Mouse (Mus musculus): ENCODE data around the gene E330009J07Rik. TPM values are rescaled to one million over a fixed set of nuclear protein-coding genes. Genes with fewer than 3 reads are reported as not detected.

The E330009J07Rik gene
- total RNA-seq, 2 experiments from 2014 or later, result 57.2 to 65.2 TPM

DNA sequence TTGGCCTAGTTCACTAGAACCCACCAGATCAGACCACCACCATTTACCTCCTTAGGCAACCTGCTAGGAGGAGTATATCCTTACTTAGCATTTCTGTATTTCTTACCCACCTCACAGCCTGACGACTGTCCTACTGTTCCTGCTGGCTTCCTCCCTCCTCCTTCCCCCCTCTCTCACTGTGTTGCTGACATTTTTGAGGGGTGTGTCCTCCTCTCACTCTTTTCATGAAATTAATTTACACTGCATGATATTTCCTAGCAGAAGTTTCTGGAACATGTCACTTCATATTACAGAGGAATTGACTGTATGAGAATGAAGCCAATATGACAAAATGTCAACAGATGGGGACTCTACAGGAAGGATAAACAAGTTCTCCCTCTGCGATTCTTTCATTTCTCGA is 7.2 kb downstream of the E330009J07Rik start:
- no peak for TF ChIP-seq CTCF (IDR thresholded peaks at IDR 0.05)
- H3K27ac ChIP-seq, result no peak overlapping the region
- intact Hi-C loops (cut with DNase I), result no loop called here
- no peak for DNase-seq (ENCODE audit: extremely low spot score in 1 of 2, low spot score in 2 of 2)
- H3K4me3 ChIP-seq, result no peak overlapping the region

GRCm38 (mm10) chr6:40427441-40427840 is 8.5 kb downstream of the E330009J07Rik start:
- no peak for DNase-seq (ENCODE audit: extremely low spot score in 1 of 2, low spot score in 2 of 2)
- no peak overlapping the region for H3K4me3 ChIP-seq
- intact Hi-C loops (cut with DNase I), result no loop called here
- no peak overlapping the region for H3K27ac ChIP-seq
- no peak for TF ChIP-seq CTCF (IDR thresholded peaks at IDR 0.05)

DNA sequence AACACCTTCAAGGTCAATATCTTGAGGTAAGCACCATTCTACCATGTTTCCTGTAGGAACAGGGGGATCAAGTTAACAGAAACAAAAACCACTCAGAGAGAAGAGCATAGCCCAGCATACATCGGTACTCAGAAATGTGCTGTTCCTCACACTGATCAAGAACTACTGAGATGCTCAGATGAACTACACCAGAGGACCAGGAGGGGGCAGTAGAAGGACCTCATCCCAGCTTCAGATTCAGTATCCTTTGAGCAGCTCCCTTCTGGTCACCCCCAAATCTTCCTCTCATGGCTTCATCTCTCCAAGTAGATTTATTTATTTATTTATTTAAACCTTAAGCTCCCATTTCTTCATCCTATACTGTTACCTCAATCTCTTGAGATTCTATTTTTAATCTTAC is 12.2 kb downstream of the E330009J07Rik start:
- peak; percentile 75 for TF ChIP-seq CTCF (IDR thresholded peaks at IDR 0.05)
- intact Hi-C loops (cut with DNase I), result loop anchor here (5.0 kb wide), 1 partner anchor 49 kb away; the partner anchor contains the start of gene Ssbp1
- no peak for DNase-seq (ENCODE audit: extremely low spot score in 1 of 2, low spot score in 2 of 2)
- Histone ChIP-seq H3K4me3 (no peak overlapping the region), H3K27ac (no peak overlapping the region)

DNA sequence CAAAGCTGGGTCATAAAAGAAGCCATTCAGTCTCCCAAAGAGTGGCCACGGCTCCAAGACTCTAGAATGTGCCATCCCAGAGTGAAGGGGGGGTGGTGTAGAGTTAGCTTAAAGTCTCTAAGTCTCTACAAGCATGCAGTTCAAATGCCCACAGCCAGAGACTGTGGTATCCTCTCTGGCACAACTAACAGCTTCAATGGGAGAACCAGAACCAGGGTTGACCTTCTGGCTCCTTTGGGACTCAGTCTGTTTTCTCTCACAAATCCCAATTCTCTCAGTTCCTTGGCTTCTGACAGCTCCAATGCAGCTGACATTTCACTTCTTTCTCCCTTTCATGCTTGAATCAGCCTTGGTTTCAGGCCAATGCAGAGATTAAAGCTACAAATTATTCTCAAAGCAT is 12.9 kb downstream of the E330009J07Rik start:
- no peak for DNase-seq (ENCODE audit: extremely low spot score in 1 of 2, low spot score in 2 of 2)
- no peak for TF ChIP-seq CTCF (IDR thresholded peaks at IDR 0.05)
- Histone ChIP-seq H3K27ac (no peak overlapping the region), H3K4me3 (no peak overlapping the region)
- intact Hi-C loops (cut with DNase I), result loop anchor here (5.0 kb wide), 1 partner anchor 49 kb away; the partner anchor contains the start of gene Ssbp1

DNA sequence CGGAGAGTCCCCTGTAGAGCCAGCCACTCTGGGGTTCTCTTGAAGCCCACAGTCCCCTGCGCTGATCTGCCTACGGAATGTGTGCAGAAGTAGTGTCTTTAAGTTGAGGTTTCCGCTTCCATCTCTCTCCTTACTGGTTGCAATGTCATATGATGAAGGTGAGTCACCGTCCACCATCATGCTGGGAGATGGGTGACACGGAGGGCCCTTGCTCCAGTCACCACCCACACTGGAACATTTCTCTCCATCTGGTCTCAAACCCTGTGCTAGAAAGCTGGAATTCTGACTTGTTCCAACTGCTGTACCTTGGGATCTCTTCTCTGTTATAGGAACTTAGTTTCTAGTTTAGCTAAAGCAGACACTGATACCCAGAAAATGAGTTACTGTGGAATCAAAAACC is 14.8 kb downstream of the E330009J07Rik start:
- intact Hi-C loops (cut with DNase I), result loop anchor here (5.0 kb wide), 1 partner anchor 51 kb away; the partner anchor contains the start of gene Ssbp1
- TF ChIP-seq CTCF (IDR thresholded peaks at IDR 0.05), result no peak
- DNase-seq (ENCODE audit: extremely low spot score in 1 of 2, low spot score in 2 of 2), result no peak

GRCm38 (mm10) chr6:40418386-40418785 is 17.5 kb downstream of the E330009J07Rik start:
- TF ChIP-seq CTCF (IDR thresholded peaks at IDR 0.05), result no peak
- intact Hi-C loops (cut with DNase I), result no loop called here
- Histone ChIP-seq H3K27ac (no peak overlapping the region), H3K4me3 (no peak overlapping the region)
- no peak for DNase-seq (ENCODE audit: extremely low spot score in 1 of 2, low spot score in 2 of 2)

More for the DNA sequence above, 14.8 kb downstream of the E330009J07Rik start:
- Histone ChIP-seq H3K27ac (no peak overlapping the region), H3K4me3 (no peak overlapping the region)

GRCm38 (mm10) chr6:40415799-40416198 is 20.1 kb downstream of the E330009J07Rik start:
- no peak overlapping the region for H3K27ac ChIP-seq
- intact Hi-C loops (cut with DNase I), result no loop called here
- no peak overlapping the region for H3K4me3 ChIP-seq
- no peak for TF ChIP-seq CTCF (IDR thresholded peaks at IDR 0.05)
- no peak for DNase-seq (ENCODE audit: extremely low spot score in 1 of 2, low spot score in 2 of 2)

- intact Hi-C loops (cut with DNase I), result no loop called here
- Histone ChIP-seq H3K4me3 (no peak overlapping the region), H3K27ac (no peak overlapping the region)
- DNase-seq (ENCODE audit: extremely low spot score in 1 of 2, low spot score in 2 of 2), result no peak
- no peak for TF ChIP-seq CTCF (IDR thresholded peaks at IDR 0.05)
These were observed 22.4 kb downstream of the E330009J07Rik start for GRCm38 (mm10) chr6:40413565-40413964.

- intact Hi-C loops (cut with DNase I), result no loop called here
- Histone ChIP-seq H3K4me3 (no peak overlapping the region), H3K27ac (no peak overlapping the region)
- TF ChIP-seq CTCF (IDR thresholded peaks at IDR 0.05), result no peak
- DNase-seq (ENCODE audit: extremely low spot score in 1 of 2, low spot score in 2 of 2), result no peak
These were observed 22.9 kb downstream of the E330009J07Rik start for GRCm38 (mm10) chr6:40413046-40413445.

GRCm38 (mm10) chr6:40411085-40411484 is 24.9 kb downstream of the E330009J07Rik start:
- H3K4me3 ChIP-seq, result no peak overlapping the region
- H3K27ac ChIP-seq, result no peak overlapping the region
- no peak for DNase-seq (ENCODE audit: extremely low spot score in 1 of 2, low spot score in 2 of 2)
- intact Hi-C loops (cut with DNase I), result no loop called here
- no peak for TF ChIP-seq CTCF (IDR thresholded peaks at IDR 0.05)

- Histone ChIP-seq H3K27ac (0 out of 2 replicates have a peak overlapping the region, but pooled peaks have one; percentile 19), H3K4me3 (no peak overlapping the region)
- DNase-seq (ENCODE audit: extremely low spot score in 1 of 2, low spot score in 2 of 2), result peak in 1 of 2 experiments; percentile 35
- intact Hi-C loops (cut with DNase I), result no loop called here
- TF ChIP-seq CTCF (IDR thresholded peaks at IDR 0.05), result no peak
These were observed 32.2 kb downstream of the E330009J07Rik start for GRCm38 (mm10) chr6:40403640-40404285.

- intact Hi-C loops (cut with DNase I), result no loop called here
- no peak for DNase-seq (ENCODE audit: extremely low spot score in 1 of 2, low spot score in 2 of 2)
- no peak for TF ChIP-seq CTCF (IDR thresholded peaks at IDR 0.05)
- Histone ChIP-seq H3K4me3 (no peak overlapping the region), H3K27ac (no peak overlapping the region)
These were observed 33.9 kb downstream of the E330009J07Rik start for GRCm38 (mm10) chr6:40402031-40402430.

DNA sequence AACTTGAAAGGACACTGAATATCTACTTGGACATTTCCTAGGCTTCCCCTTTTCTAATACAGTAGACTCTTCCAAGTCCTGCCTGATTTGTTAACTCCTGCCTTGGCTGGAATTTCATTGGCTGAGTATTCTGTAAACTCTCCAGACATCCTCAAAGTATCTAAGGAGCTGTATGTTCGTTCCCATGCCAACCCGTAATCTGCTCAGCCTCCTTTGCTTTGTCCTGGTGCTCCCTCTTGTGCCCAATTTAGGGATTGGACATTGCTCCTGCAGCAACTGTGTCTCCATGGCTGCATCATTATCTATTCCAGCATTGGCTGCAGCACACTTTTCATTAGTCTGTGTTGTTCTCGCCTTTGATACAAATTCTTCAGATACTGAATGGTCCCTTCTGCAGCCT is 42.7 kb downstream of the E330009J07Rik start:
- intact Hi-C loops (cut with DNase I), result loop anchor here (2.0 to 5.0 kb wide), 2 partner anchors 156 to 522 kb away; no protein-coding TSS in a partner anchor
- TF ChIP-seq CTCF (IDR thresholded peaks at IDR 0.05), result peak; percentile 88
- Histone ChIP-seq H3K4me3 (no peak overlapping the region), H3K27ac (no peak overlapping the region; the same call in 1 of the 2 replicates)
- peak; percentile 84 to 88 for DNase-seq (ENCODE audit: extremely low spot score in 1 of 2, low spot score in 2 of 2)
